Mouse (Mus musculus): ENCODE results near the gene Ptch1. TPM values are rescaled to one million over a fixed set of nuclear protein-coding genes. Genes with fewer than 3 reads are reported as not detected.

Ptch1 gene
- total and polyA plus RNA-seq, 3 experiments: 7.5 to 79.0 (median 23.4) TPM

DNA sequence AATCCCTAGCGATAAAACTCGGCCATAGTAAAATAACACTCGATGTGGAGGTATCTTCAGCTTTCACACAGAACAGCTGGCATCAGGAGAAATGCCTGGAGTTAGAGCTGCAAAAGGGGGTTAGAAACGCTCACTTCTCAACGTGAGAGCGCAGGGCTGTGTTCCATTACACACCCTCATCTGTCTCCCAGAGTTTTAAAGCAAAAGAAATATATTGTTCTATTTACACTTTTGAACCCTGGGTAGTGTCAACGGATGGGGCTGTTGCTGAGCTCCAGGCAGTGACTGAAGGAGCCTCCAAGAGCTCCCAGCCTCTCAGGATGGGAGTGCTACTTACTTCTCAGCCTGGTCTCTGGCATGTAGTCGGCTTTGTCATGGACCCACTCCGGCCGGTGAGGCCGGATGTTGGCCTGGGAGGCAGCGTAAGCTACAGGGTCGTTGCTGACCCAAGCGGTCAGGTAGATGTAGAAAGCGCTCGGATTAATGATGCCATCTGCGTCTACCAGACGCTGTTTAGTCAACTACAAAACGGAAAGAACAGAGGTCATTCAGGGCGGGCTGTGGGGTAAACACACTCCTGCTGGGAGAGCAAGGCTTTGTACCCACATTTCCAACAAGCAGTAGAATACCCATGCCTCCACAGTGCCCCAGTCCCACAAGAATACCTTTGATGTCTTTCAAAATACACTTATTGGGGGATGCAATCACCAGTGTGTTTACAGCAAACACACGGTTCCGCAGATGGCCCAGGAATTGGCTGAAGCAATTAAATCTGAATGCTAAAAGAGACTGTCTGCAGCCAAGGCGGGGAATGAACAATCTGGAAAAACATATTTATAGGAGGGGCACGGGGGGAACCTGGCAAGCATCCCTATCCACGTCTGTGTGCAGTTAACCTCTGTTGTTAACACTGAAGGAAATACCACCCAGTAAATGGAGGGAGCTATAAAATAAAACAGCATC is 48.5 kb downstream of the Ptch1 start:
- H3K79me2 ChIP-seq (ENCODE audit: control insufficient read depth, insufficient read depth, low read length, poor library complexity): no peaks in the 10 kb centered on the region
- H3K27ac ChIP-seq (ENCODE audit: control insufficient read depth, low read depth, low read length): no peak overlapping the region
- no peak overlapping the region for H3K4me3 ChIP-seq (ENCODE audit: control insufficient read depth in 1 of 2, insufficient read depth in 1 of 2, low read depth in 2 of 2, low read length in 2 of 2)
- no peaks in the 10 kb centered on the region for H3K4me1 ChIP-seq (ENCODE audit: control insufficient read depth in 1 of 2, insufficient read depth in 2 of 2, low read length in 2 of 2)
- H3K27me3 ChIP-seq (ENCODE audit: control insufficient read depth in 1 of 2, insufficient read depth in 2 of 2, low read length in 2 of 2): no peaks in the 10 kb centered on the region
- DNase-seq (ENCODE audit: low read depth, low spot score): no peak
- TF ChIP-seq ETS1 (IDR thresholded peaks at IDR 0.05; ENCODE audit: low read depth, low read length): no peak
- no peak for TF ChIP-seq SMC3 (IDR thresholded peaks at IDR 0.05; ENCODE audit: low read depth, low read length)
- no peak for TF ChIP-seq USF1 (IDR thresholded peaks at IDR 0.05; ENCODE audit: low read depth, low read length)
- no peak for TF ChIP-seq ZC3H11A (IDR thresholded peaks at IDR 0.05; ENCODE audit: low read depth, low read length)
- no peak for TF ChIP-seq POLR2AphosphoS2 (IDR thresholded peaks at IDR 0.05; ENCODE audit: low read length)
- TF ChIP-seq TCF12 (IDR thresholded peaks at IDR 0.05; ENCODE audit: low read depth, low read length): no peak
- TF ChIP-seq MEF2A (IDR thresholded peaks at IDR 0.05; ENCODE audit: extremely low read depth, insufficient replicate concordance, low read depth, low read length, poor library complexity, severe bottlenecking): no peak
- TF ChIP-seq CHD1 (IDR thresholded peaks at IDR 0.05; ENCODE audit: low read depth, low read length): no peak
- no peak for TF ChIP-seq POLR2A (IDR thresholded peaks at IDR 0.05; ENCODE audit: control insufficient read depth in 1 of 2, insufficient read depth in 1 of 2, low read depth in 1 of 2, low read length in 2 of 2, poor library complexity in 1 of 2)
- no peak for TF ChIP-seq EP300 (IDR thresholded peaks at IDR 0.05; ENCODE audit: low read depth in 1 of 2, low read length in 2 of 2)
- TF ChIP-seq HCFC1 (IDR thresholded peaks at IDR 0.05; ENCODE audit: low read depth, low read length): no peak
- no peak for TF ChIP-seq MYC (IDR thresholded peaks at IDR 0.05; ENCODE audit: low read depth, low read length)
- TF ChIP-seq RCOR1 (IDR thresholded peaks at IDR 0.05; ENCODE audit: low read depth, low read length): no peak
- no peak for TF ChIP-seq E2F4 (IDR thresholded peaks at IDR 0.05; ENCODE audit: borderline replicate concordance, low read depth, low read length)
- no peak for TF ChIP-seq TAL1 (IDR thresholded peaks at IDR 0.05; ENCODE audit: low read length)
- no peak for TF ChIP-seq ELF1 (IDR thresholded peaks at IDR 0.05; ENCODE audit: low read depth, low read length)
- no peaks in the 10 kb centered on the region for H3K9me3 ChIP-seq (replicated peaks; ENCODE audit: insufficient read depth, low read length)
- H3K9ac ChIP-seq (ENCODE audit: control insufficient read depth, low read depth, low read length, poor library complexity, severe bottlenecking): no peak overlapping the region
- peaks cover 0 to 27% of the 10 kb centered on the region in 2 experiments; a peak in 2 of 4 replicates for H3K36me3 ChIP-seq (ENCODE audit: control insufficient read depth in 1 of 2, insufficient read depth in 2 of 2, low read length in 2 of 2)

DNA sequence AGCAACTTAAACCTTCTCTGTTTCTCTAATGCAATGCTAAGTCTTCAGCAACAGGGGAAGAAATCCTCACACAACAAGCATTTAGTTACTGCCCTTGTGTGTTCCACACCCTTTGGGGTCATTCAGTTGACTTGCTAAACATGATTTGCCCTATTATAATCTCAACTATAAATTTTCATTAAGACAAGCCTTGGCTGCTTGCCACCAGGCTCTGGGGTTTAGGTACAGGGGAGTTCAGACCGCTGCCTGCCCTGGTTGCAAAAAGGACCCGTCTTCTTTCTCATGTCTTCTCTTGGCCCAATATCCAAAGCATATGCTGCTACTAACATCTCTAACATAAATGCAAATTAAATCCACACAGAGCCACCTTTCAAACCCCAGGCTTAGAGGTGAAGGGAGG is 49.3 kb downstream of the Ptch1 start:
- H3K36me3 ChIP-seq (ENCODE audit: control insufficient read depth in 1 of 2, insufficient read depth in 2 of 2, low read length in 2 of 2): peaks cover 0 to 24% of the 10 kb centered on the region in 2 experiments; a peak in 2 of 4 replicates

More for the DNA sequence above, 49.3 kb downstream of the Ptch1 start:
- no peaks in the 10 kb centered on the region for H3K27me3 ChIP-seq (ENCODE audit: control insufficient read depth in 1 of 2, insufficient read depth in 2 of 2, low read length in 2 of 2)
- H3K27ac ChIP-seq (ENCODE audit: control insufficient read depth, low read depth, low read length): no peak overlapping the region
- no peaks in the 10 kb centered on the region for H3K79me2 ChIP-seq (ENCODE audit: control insufficient read depth, insufficient read depth, low read length, poor library complexity)
- H3K9ac ChIP-seq (ENCODE audit: control insufficient read depth, low read depth, low read length, poor library complexity, severe bottlenecking): no peak overlapping the region
- no peak overlapping the region for H3K4me3 ChIP-seq (ENCODE audit: control insufficient read depth in 1 of 2, insufficient read depth in 1 of 2, low read depth in 2 of 2, low read length in 2 of 2)
- TF ChIP-seq MAFK (IDR thresholded peaks at IDR 0.05; ENCODE audit: borderline replicate concordance, low read depth, low read length): no peak
- no peak for TF ChIP-seq NRF1 (IDR thresholded peaks at IDR 0.05; ENCODE audit: insufficient read depth, low read depth, low read length, poor library complexity, severe bottlenecking)
- TF ChIP-seq RAD21 (IDR thresholded peaks at IDR 0.05; ENCODE audit: low read depth, low read length): no peak
- no peak for TF ChIP-seq CHD1 (IDR thresholded peaks at IDR 0.05; ENCODE audit: low read depth, low read length)
- no peak for TF ChIP-seq NELFE (IDR thresholded peaks at IDR 0.05; ENCODE audit: low read depth, low read length)
- no peak for TF ChIP-seq CHD2 (IDR thresholded peaks at IDR 0.05; ENCODE audit: low read length)
- no peak for TF ChIP-seq TCF12 (IDR thresholded peaks at IDR 0.05; ENCODE audit: low read depth, low read length)
- TF ChIP-seq RCOR1 (IDR thresholded peaks at IDR 0.05; ENCODE audit: low read depth, low read length): no peak
- no peaks in the 10 kb centered on the region for H3K9me3 ChIP-seq (replicated peaks; ENCODE audit: insufficient read depth, low read length)
- H3K4me1 ChIP-seq (ENCODE audit: control insufficient read depth in 1 of 2, insufficient read depth in 2 of 2, low read length in 2 of 2): no peaks in the 10 kb centered on the region
- DNase-seq (ENCODE audit: low read depth, low spot score): no peak
